Mouse (Mus musculus): ENCODE measurements around the gene Ces2g. TPM values are rescaled to one million over a fixed set of nuclear protein-coding genes. Genes with fewer than 3 reads are reported as not detected.

Gene Ces2g
- total RNA-seq (2021): 1 to 10 TPM; 3.2 to 5.0 TPM
- long read RNA-seq, experiment 1, partial matches to known transcripts: 4 of 8 reads
- long read RNA-seq, experiment 1, other reads (novel, unspliced or antisense): 1 of 8 reads
- long read RNA-seq, experiment 2, partial matches to known transcripts: 4 of 4 reads
- long read RNA-seq, experiment 2, other reads (novel, unspliced or antisense): 0 of 4 reads

DNA sequence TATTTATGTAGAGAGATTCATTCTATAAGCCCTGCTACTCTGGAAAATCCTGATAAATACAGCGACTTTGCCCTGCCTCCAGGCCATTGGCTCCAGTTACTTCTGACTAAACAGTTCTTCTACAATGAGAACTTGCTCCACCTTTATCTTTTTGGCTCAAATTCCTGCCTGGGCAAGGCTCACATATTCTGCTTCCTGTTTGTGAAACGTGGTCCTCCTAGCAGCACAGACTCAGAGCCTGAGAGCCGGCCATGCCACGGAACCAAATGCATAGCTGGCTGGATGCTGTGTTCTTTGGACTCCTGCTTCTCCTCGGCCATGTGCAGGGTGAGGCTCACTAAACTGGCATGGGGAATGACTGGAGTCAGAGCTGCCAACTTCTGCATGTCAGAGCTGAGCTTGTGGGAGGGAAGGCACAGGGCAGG is at the start of gene Ces2g:
TSS of gene Ces2g (plus strand) at position 182 of the 425 bp plus-strand sequence.
- DNase-seq: peak; percentile 81 to 87

DNA sequence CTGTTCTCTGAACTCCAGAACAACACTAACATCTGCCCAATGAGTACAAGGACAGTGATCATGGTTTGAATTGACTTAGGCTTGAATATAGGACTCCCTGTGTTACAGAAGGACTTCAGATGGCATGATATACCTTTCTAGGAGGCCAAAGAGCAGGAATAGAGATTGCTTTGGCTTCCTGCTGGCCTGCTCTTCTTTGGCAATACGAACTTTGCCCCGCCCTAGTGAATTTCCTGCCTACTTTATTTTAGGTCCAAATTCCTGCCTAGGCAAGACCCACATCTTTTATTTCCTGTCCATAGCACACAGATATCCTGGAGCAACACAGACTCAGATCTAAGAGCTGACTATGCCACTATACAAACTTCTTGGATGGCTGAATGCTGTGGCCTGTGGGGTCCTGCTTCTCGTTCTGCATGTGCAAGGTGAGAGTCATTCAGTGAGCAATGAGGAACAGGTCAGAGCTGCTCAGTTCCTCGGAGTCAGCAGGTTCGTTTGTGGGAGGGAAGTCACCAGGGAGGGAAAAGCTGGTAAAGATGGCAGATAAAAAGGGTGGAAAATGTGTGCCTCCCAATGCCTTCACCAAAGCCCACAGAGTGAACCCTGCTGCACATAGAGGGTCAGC is 35.4 kb upstream of the Ces2g start, which contains the start of gene Ces2e:
TSS of gene Ces2e (plus strand) at position 289 of the 625 bp plus-strand sequence.
- DNase-seq: peak in 1 of 2 experiments; percentile 33

- no peak for DNase-seq
Measured at GRCm38 (mm10) chr8:104927301-104927700, 34.2 kb upstream of the Ces2g start.

DNA sequence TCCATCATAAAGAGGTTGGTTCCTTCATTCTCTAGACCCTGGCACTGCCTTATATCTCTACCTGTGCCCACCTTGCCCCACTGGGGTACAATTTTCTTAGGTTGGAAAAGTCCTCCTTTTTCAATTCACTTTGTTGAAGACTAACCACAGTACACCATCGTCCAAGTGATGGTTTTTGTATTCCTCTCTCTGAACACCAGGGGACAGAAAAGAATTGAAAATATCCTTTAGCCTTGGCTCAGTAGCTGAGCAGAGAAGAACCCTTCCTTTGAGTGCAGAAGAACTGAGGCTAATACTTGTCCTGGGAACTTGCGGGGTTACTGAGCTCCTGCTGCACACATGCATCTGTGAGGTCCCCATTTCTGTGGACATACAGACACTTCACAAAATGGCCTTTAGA is 16.9 kb upstream of the Ces2g start:
- DNase-seq: no peak

- no peak for DNase-seq
Measured at GRCm38 (mm10) chr8:104947056-104947455, 14.5 kb upstream of the Ces2g start, which contains the start of gene Ces2f. TSS of gene Ces2f (plus strand) at chr8:104947356.

DNA sequence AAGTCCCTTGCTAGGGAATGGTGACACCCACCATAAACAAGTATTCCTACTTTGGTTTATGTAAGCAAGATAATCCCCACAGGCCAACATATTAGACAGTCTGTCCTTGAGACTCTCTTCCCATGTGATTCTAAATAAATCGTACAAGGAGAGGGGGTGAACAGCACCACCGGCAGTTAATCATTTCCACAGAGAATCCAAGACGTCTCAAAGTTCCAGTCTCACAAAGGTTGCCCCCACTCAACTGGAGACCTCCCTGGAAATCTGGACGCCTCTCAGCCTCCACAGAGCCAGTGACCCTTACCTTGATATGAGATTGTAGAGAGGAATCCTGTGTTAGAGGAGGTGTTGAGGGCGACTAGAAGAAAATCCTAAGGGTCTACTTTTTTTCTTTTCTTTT is 12.5 kb upstream of the Ces2g start:
- DNase-seq: no peak

GRCm38 (mm10) chr8:104962229-104962901 is 847 bp downstream of the Ces2g start:
- peak in 1 of 2 experiments; percentile 3 for DNase-seq

DNA sequence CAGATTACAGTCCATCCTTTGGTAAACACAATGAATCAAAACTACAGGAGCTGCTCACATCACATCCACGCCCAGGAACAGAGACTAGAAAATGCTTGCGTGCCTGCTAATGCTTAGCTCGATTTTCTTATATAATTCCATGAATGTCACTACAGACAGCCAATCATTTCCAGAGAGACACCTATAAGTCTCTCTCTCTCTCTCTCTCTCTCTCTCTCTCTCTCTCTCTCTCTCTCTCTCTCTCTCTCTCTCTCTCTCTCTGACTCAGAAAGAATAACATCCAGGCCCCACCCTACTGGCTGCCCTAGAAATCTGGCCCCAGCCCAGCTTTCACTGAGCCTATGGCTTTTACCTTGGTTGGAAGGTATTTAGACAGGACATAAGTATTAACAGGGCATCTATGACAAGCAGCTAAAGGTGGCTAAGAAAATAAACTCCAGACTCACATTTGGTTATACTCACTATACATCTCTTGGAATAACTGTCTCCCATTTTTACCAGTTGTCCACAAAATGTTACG is 1.9 kb downstream of the Ces2g start:
- DNase-seq: no peak

DNA sequence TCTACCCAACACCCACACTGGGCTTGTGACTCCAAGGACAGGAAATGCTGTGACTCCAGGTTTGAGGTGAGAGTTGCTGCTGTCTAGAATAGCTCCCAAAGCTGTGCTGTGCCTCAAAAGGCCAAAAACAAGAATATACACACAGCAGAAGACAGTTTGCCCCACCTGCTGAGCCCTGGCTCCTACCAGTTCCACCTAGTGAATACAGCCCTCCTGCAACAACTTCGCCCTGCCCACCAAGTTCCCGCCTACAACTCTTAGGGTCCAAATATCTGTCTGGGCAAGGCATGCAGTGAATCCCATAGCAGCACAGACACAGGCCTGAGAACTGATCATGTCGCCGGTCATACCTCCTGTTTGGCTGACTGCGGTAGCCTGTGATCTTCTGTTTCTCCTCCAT is 22.6 kb downstream of the Ces2g start:
- no peak for DNase-seq

DNA sequence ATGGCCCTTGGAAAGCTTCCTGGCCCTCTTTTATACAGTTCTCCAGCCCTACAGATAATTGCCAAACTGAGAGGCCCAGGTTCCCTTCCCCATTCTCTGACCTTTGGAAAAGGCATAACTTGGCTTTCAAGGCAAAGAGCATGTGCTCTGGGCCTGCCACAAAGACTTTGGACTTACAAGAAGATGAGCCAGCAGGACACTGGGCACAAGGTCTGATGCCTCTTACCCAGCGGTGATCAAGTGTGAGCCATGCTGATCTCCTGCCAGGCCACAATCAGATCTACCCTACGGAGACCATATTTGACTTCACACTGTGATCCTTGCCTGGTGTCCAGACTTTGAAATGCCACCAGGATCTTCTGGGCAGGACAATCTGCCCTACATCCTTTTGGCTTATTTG is 23.4 kb downstream of the Ces2g start:
- no peak for DNase-seq

GRCm38 (mm10) chr8:104998191-104998590 is 36.7 kb downstream of the Ces2g start:
- DNase-seq: no peak

- DNase-seq: no peak
Measured at GRCm38 (mm10) chr8:104999183-104999582, 37.7 kb downstream of the Ces2g start.

GRCm38 (mm10) chr8:105000586-105000985 is 39.1 kb downstream of the Ces2g start, which contains the start of gene Ces2h:
TSS of gene Ces2h (plus strand) at chr8:105000853.
- DNase-seq: no peak

- DNase-seq: no peak
Measured at GRCm38 (mm10) chr8:105010000-105010399, 48.5 kb downstream of the Ces2g start.

DNA sequence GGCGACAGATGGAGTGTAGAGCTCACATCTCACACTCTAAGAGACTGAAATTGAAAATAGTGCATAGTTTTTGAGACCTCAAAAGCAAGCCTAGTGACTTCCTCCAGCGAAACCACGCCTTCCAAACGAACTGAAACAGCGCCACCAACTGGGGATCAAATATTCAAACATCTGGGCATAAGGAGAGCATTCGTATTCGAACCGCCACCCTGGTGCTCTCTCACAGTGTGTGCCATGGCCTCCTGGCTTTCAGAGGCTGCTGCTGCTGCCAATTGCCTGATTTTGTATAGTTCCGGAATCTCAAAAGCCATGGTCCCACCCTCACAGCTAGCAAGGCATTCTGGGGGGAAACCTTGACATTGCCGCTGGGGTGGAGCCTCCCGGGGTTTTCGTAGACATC is 49.6 kb downstream of the Ces2g start:
- DNase-seq: peak in 1 of 2 experiments; percentile 16

DNA sequence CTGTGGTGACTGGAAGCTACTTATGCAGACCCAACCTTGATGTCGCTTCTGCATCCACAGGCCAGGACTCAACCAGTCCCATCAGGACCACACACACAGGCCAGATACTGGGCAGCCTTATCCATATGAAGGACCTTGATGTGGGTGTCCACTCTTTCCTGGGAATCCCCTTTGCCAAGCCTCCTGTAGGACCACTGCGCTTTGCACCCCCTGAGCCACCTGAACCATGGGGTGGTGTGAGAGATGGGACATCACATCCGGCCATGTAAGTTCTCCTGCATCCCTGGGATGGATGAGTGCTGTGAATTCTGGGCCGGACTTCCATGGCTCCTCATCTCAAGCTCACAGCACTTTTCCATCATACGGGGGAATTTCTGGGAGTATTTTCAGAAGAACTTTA is 52.9 kb downstream of the Ces2g start:
- DNase-seq: no peak

Other genes with a start within 250 kb of the Ces2g start
- gene Ces2a, start 227.7 kb upstream of the Ces2g start, total RNA-seq (2021): not detected
- gene Ces2b, start 130.1 kb upstream of the Ces2g start, total RNA-seq (2021): under 1 TPM; 0.22 to 0.44 TPM
- not detected for gene Ces2c, start 114.7 kb upstream of the Ces2g start, total RNA-seq (2021)
- 1 to 10 TPM; 1.6 to 2.2 TPM for gene Ces2e, start 35.5 kb upstream of the Ces2g start, total RNA-seq (2021)
- gene Ces2f, start 14.4 kb upstream of the Ces2g start, total RNA-seq (2021): not detected
- not detected for gene Ces2h, start 39.1 kb downstream of the Ces2g start, total RNA-seq (2021)
- not detected for gene Ces3a, start 86.9 kb downstream of the Ces2g start, total RNA-seq (2021)
- not detected for gene Ces3b, start 122.0 kb downstream of the Ces2g start, total RNA-seq (2021)
- not detected for gene Ces4a, start 170.1 kb downstream of the Ces2g start, total RNA-seq (2021)
- gene Cbfb, start 209.0 kb downstream of the Ces2g start, total RNA-seq (2021): 10 to 100 TPM; 19.6 to 21.7 TPM

Data from heart, adult 18-20 months (tissue).